Mouse (Mus musculus) cerebellum, postnatal 4 days (tissue): ENCODE results near the gene Dlg2.

Source experiments
- DNase-seq, 2 experiments: peaks; one replicate each; pipeline ENCODE4 v3.0.0; 2022; ENCODE audit warnings: low spot score in 2 of 2, mixed read lengths in 1 of 2

Dlg2 gene

GRCm38 (mm10) chr7:91262031-91262951 lies 785.8 kb downstream of the Dlg2 start:
- peak; percentile 21 to 26 for DNase-seq

DNA sequence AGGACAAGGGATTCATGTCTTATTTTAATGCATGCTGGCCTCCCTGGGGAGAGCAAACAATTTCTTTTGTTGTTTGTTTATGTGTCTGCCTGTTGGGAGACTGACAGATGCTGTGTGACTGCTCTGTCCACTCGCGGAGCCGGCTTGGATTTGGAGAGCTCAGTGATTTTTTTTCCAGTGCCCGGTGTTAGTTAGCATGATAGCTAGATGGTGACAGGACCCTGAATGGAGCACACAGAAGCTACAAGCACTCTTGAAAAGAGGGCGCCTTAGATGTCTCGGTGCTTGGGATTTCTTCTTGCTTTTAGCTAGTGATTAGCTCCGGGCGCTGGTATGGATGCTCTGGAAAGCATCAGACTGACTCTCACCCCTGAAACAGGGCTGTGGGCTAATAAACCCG lies 786.5 kb downstream of the Dlg2 start:
- DNase-seq, result no peak

- DNase-seq, result no peak
Measured at GRCm38 (mm10) chr7:91267764-91268163, 791.3 kb downstream of the Dlg2 start.

DNA sequence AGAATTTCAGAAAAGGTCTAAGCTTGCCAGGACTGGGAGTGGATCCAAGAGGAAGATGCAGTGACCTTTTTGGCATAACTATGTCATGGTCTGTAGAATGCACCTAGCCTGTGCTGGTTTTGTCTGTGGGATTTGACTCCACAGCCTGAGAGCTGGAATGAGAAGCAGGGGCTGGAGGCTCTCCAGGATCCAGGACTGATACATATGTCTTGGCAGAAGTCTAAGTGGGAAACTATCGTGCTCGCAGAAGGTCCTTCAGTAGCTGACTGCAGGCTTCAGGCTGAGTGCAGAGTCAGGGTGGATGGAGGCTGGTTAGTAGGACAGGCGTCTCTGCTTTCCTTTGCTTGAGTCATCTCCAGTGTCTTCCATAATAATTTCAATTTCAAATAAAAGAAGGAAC lies 807.7 kb downstream of the Dlg2 start:
- peak in 1 of 2 experiments; percentile 6 for DNase-seq

DNA sequence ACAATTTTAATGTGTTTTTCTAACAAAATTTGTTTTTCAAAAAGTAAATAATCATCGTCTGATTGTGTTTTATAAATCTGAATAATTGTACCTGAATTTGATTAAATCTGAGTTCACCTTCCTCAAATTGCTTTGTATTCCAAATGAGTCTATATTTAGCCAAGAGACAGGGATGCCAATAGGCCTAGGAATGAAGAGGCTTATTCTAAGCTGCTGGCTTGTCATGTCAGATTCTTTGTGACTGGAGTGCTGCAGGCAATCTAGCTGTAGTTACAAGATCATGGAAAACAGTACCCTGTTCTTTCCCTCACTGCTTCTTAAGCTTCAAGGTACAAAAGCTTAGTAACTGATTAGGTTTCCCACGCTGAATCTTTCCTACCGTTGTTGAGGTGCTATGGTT lies 811.9 kb downstream of the Dlg2 start:
- DNase-seq, result no peak

- DNase-seq, result no peak
Measured at GRCm38 (mm10) chr7:91296127-91296526, 819.7 kb downstream of the Dlg2 start.

DNA sequence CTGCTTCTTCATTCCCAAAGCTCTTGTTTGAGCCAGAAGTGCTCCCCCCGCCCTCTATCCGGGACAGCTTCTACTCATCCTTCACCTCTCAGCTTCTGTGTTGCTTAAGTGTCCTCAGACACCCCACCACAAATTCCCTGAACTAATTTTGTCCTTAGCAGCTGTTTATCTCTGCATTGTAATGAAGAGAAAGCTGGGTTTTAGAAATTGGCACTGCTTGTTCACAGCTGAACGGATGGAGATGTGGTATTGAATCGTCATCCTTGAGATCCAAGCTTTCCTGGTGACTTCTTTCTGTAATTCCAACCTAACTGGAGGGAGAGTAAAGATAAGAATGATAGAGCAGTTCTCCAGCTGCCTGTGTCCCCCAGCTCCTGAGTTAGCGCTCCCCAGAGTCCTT lies 834.7 kb downstream of the Dlg2 start:
- no peak for DNase-seq

GRCm38 (mm10) chr7:91345073-91345472 lies 868.6 kb downstream of the Dlg2 start:
- no peak for DNase-seq

DNA sequence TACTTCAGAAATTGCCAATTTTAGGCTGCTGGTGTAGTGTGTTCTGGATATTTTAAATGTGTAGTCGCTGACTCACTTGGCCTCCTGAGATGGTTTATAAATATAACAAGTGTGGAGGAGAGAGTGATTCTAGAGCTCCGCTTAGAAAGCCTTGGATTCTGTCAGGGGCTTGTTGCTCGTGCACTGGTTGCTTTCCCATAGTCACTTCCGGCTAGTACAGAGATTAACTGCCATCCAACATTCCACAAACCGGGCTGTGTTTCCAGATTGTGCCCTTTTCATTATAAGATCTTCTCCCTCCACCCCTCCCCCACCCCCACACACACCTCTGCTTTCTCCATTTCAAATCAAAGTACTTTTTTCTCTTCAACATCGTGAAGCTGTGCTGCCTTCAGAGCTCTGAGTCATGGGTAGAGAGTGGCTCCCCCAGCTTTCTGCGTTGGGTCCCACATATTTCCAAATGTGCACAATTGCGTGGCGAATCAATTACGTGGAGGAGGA lies 893.4 kb downstream of the Dlg2 start:
- no peak for DNase-seq

GRCm38 (mm10) chr7:91382281-91382680 lies 905.8 kb downstream of the Dlg2 start:
- no peak for DNase-seq

GRCm38 (mm10) chr7:91383873-91384272 lies 907.4 kb downstream of the Dlg2 start:
- DNase-seq, result no peak

GRCm38 (mm10) chr7:91389272-91389671 lies 912.8 kb downstream of the Dlg2 start:
- no peak for DNase-seq

- DNase-seq, result no peak
Measured at GRCm38 (mm10) chr7:91397827-91398226, 921.4 kb downstream of the Dlg2 start.

DNA sequence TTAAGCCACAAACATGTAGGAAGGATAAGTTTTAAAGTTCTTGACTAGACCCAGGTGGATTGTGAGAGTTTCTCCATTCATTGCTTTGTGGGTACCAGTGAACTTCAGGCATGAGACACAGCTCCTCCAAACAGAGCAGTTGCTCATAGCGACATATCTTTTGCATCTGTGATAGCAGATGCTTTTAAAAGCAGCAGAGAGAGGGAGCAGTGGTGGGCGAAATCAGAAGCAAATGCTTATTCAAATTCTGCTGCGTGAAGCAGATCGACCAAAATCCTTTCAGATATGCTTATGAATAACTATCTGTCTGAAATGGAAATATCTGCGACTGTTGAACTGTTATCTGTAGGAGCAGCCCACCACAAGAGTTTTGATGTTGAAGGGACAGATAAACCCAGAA lies 935.6 kb downstream of the Dlg2 start:
- no peak for DNase-seq

GRCm38 (mm10) chr7:91414150-91414549 lies 937.7 kb downstream of the Dlg2 start:
- DNase-seq, result no peak

DNA sequence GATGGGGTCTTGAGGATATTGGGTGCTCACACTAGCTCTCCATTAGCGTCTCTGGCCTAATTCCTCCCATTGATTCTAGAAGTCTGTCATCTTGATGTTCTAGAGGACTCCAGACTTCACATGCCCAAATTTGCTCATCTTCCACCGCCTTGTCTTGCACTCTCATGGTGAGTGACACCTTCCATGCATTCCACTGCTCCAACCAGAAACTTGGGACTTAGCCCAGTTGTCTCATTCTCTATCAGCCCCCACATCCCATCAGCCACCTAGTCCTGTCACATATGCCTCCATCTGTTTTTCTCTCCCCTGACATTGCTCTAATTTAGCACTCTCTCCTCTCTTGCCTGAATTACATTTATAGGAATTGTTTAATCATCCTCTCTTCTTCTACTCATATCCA lies 938.3 kb downstream of the Dlg2 start:
- no peak for DNase-seq

DNA sequence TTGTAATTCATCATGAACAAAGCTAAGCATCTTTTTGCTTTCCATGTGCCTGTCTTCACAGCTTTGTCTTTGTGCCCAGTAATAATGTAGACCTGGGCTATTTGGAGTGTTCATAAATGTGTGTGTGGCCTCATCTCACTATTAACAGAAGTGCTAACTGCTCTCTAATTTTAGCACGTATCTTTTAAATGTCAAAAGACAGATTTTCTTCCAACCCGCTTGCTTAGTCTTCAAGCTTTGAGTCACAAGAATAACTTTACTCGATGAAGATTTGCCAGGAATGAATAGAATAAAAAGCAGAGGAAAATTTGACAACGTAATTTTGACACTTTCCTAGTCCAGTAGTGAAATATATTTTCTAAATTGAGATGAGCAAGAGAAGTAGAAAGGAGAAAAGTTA lies 943.7 kb downstream of the Dlg2 start:
- no peak for DNase-seq

DNA sequence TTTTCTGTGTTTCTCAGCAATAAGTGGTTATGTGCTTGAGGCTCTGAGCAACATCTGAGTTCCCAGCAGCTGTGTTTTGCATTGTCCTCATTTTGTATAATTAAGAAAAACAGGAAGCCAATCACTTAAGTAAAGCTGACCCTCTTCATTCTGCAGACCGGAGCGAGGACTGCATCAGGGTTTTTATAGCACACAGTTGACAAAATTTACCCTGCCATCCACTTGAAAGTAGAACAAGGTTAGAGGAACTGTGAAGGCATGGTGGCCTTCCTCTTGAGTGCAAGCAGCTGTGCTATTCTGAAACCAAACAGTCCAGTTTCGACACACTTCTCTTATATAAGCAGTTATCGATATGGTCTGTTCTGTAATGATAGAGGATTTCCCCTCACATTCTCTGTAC lies 947.3 kb downstream of the Dlg2 start:
- no peak for DNase-seq

GRCm38 (mm10) chr7:91429712-91430275 lies 953.3 kb downstream of the Dlg2 start:
- DNase-seq, result no peak

DNA sequence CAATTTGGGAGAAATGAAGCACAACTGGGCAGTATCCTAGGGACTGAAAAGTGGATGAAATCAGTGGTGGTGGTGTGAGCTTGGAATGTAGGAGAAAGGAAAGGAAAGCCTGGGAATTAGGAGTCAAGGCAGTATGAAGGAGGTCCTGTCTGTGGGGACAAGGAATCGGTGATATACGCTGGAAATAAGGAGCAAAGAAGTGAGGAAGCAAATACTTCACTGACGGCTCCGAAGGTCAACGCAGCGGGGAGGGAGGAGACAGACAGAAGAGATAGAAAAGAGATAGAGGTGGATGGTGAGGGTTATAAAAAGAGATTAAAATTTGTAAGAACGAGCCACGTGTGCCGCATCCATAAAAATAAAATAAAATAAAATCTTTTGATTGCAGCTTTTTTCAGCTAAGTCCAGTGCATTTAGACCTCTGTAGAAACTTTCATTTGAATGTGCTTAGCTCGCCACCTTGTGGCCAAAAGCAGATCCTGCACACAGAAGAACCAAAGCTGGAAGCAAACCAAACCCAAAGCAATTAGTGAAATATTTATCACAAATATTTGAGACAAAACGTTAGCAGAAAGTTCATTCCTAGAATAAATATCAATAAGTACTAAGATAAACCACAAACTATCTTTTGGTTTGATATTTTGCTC lies 955.2 kb downstream of the Dlg2 start:
- DNase-seq, result peak; percentile 42 to 61

DNA sequence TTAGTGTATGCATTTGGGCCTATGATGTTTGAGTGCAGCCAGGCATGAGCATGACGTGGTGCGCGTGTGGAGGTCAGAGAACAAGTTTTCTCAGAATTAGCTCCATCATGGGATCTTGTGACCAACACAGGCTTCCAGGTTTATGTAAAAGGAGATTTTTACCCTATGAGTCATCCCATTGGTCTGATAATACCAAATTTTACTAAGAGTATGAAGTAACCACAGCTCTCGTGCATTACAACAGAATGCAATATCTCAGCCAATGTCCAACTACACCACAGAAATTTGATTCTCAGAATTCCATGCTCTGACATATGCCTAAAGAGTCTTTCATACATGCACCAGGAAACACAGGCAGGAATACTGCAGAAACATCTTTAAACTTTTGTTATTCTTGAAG lies 956.1 kb downstream of the Dlg2 start:
- no peak for DNase-seq

DNA sequence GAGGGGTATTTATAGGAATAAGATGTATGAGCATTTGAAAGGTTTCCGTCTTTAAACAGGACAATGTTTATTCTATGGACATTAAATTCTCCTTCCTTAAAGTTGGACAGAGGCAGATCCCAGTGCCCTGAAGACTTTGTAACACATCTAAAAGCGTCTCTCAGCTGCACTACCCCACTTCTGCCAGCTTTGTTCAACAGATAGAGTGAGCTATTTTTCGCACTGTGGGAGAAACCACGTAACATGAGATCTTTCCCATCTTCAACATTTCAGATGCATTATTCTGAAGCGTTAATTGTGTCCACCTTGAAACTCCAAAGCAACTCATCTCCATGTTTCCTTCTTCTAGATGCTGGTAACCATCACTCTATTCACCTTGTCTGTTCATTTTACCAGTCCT lies 958.3 kb downstream of the Dlg2 start:
- no peak for DNase-seq

- DNase-seq, result no peak
Measured at GRCm38 (mm10) chr7:91440326-91440725, 963.9 kb downstream of the Dlg2 start.
